Mouse (Mus musculus): Measurements from ENCODE around the gene Mrgprb5. TPM values are rescaled to one million over a fixed set of nuclear protein-coding genes. Genes with fewer than 3 reads are reported as not detected.
"Not testable (repeated sequence)": the region's sequence is repeated elsewhere in the genome, so short reads cannot be mapped to it uniquely, and the experiment has no call there.

Gene Mrgprb5
- total RNA-seq (2021) = not detected

DNA sequence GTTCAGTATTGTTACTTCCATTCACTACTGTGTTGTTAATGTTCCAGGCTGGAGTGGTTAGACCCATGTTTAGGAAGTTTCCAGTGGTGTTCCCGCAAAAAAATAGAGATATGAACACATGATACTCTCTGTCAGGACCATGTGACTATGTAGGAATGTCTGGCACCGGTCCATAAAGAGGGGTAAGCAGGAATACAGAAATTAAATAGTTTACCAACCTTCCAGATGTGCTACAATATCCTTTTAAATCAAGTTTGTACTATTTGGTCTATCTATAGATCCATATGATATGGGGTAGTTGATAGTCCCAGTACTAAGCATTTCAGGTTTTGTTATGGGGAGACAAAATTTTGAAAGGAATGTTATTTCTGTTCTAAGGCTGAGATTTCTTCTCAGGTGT is at the start of gene Mrgprb5:
TSS of gene Mrgprb5 (minus strand) at position 101 of the 400 bp plus-strand sequence.
- intact Hi-C loops (cut with DNase I) = no loop called here
- DNase-seq (ENCODE audit: low spot score in 2 of 2) = no peak

DNA sequence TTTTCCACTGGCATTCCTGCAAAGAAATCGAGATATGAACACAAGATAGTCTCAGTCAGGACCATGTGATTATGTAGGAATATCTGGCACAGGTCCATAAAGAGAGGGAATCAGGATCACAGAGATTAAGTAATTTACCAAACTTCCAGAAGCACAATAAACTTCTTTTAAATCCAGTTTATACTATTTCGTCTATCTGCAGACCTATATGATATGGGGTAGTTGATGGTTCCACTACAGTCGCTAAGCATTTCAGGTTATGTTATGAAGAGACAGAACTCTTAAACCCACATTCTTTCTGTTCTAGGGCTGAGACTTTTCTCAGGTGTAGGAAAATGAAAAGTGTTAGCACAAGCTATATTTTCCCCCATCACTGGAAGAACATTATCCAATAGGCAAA is 30.4 kb upstream of the Mrgprb5 start, which contains the start of gene Mrgprb4:
TSS of gene Mrgprb4 (minus strand) at position 101 of the 400 bp plus-strand sequence.
- intact Hi-C loops (cut with DNase I) = no loop called here
- no peak for DNase-seq (ENCODE audit: low spot score in 2 of 2)

DNA sequence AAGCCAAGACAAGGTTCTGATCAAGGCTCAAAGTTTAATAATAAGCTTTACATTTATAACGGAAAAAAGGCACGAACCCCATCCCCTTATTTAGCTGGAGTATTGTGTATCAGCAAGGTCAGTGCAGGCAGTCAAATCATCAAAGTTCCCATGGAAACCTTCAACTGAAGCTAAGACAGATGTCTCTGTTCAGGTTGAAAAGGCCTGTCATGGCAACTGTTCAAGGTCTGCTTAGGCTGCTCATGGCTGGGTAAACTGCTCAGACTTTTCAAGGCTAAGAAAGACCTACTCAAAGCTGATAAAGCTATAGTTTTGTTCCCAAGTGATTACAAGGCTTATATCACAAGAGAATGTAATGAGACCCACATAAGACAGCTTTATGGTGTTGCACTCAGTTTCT is 1.3 kb downstream of the Mrgprb5 start:
- no peak for DNase-seq (ENCODE audit: low spot score in 2 of 2)
- intact Hi-C loops (cut with DNase I) = no loop called here

GRCm38 (mm10) chr7:48138248-48138702 is 30.5 kb downstream of the Mrgprb5 start:
- intact Hi-C loops (cut with DNase I) = no loop called here
- DNase-seq (ENCODE audit: low spot score in 2 of 2) = no peak

GRCm38 (mm10) chr7:48137216-48138077 is 31.4 kb downstream of the Mrgprb5 start:
- peak in 1 of 2 experiments; percentile 6 for DNase-seq (ENCODE audit: low spot score in 2 of 2)

GRCm38 (mm10) chr7:48132674-48133073 is 36.1 kb downstream of the Mrgprb5 start:
- intact Hi-C loops (cut with DNase I) = no loop called here
- no peak for DNase-seq (ENCODE audit: low spot score in 2 of 2)

More at GRCm38 (mm10) chr7:48137216-48138077, 31.4 kb downstream of the Mrgprb5 start:
- intact Hi-C loops (cut with DNase I) = no loop called here

- intact Hi-C loops (cut with DNase I); DNase-seq (ENCODE audit: low spot score in 2 of 2): not testable (repeated sequence)
Observed at GRCm38 (mm10) chr7:48132247-48132646, 36.6 kb downstream of the Mrgprb5 start.

DNA sequence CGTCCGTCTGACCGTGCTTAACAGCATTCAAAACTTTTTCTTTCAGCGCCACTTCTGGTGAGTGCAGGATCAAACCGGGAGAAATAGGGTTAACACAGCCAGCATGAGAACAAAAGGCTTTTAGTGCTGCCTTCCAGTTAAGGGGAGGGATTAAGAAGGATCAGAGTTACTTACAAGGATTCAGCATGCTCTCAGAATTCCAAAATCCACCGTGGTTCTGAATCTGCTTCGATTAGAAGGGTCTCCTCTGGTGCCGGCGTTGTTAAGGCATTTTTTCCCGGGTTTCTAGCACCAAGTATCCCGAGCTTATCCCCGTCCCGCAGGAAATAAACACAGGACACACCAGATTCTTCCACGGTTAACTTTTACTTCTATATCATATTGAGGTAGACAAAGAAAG is 37.0 kb downstream of the Mrgprb5 start:
- DNase-seq (ENCODE audit: low spot score in 2 of 2); intact Hi-C loops (cut with DNase I): not testable (repeated sequence)

GRCm38 (mm10) chr7:48123806-48124205 is 45.0 kb downstream of the Mrgprb5 start:
- intact Hi-C loops (cut with DNase I) = no loop called here
- no peak for DNase-seq (ENCODE audit: low spot score in 2 of 2)

Other genes with a start within 250 kb of the Mrgprb5 start
- not detected for gene Mrgpra4, start 186.9 kb downstream of the Mrgprb5 start, total RNA-seq (2021)
- gene Mrgprx1, start 141.4 kb downstream of the Mrgprb5 start, total RNA-seq (2021) = not detected
- not detected for gene Mrgprb4, start 30.3 kb upstream of the Mrgprb5 start, total RNA-seq (2021)
- not detected for gene Mrgprb8, start 219.5 kb upstream of the Mrgprb5 start, total RNA-seq (2021)

Measured in left cerebral cortex, postnatal 36 days (tissue).